Mouse (Mus musculus) kidney, postnatal 0 days (tissue): Measurements from ENCODE around the gene Fars2. TPM values are rescaled to one million over a fixed set of nuclear protein-coding genes. Genes with fewer than 3 reads are reported as not detected.
"Not testable (repeated sequence)": the region's sequence is repeated elsewhere in the genome, so short reads cannot be mapped to it uniquely, and the experiment has no call there.

ENCODE experiments used
- ATAC-seq: fragments of 200-750 bp; cut with Nextera tagmentation; replicated peaks from 2 replicates; pipeline ENCODE4 v1.8.0; 2017; ENCODE audit warnings: low read depth, moderate number of reproducible peaks, moderate TSS enrichment, moderate library complexity; ENCODE audit not compliant: low FRiP score
- DNase-seq: peaks from one replicate; pipeline ENCODE4 v3.0.0-alpha.2; 2016; ENCODE audit warnings: low spot score
- H3K27ac ChIP-seq: fragments of 300-500 bp; sonication (generic); 2 replicates; pipeline ENCODE4 v1.5.1; 2014; ENCODE audit warnings: mild to moderate bottlenecking
- H3K27me3 ChIP-seq: fragments of 300-500 bp; sonication (generic); 2 replicates; pipeline ENCODE4 v1.6.1; 2014; ENCODE audit warnings: low read length, mixed read lengths; ENCODE audit not compliant: insufficient read depth
- H3K36me3 ChIP-seq: fragments of 300-500 bp; sonication (generic); 2 replicates; pipeline ENCODE4 v1.6.1; 2014; ENCODE audit warnings: low read length, mixed read lengths; ENCODE audit not compliant: insufficient read depth
- H3K4me1 ChIP-seq: fragments of 300-500 bp; sonication (generic); replicated peaks from 2 replicates; pipeline ENCODE4 v1.6.1; 2014; ENCODE audit warnings: antibody characterized with exemption, low read length, mixed read lengths; ENCODE audit not compliant: insufficient read depth
- H3K4me2 ChIP-seq: fragments of 300-500 bp; sonication (generic); 2 replicates; pipeline ENCODE4 v1.6.1; 2014; ENCODE audit warnings: mild to moderate bottlenecking, low read length, moderate library complexity, mixed read lengths
- H3K4me3 ChIP-seq: fragments of 300-500 bp; sonication (generic); replicated peaks from 2 replicates; pipeline ENCODE4 v1.5.1; 2014; ENCODE audit warnings: low read depth, low read length
- H3K9ac ChIP-seq: fragments of 300-500 bp; sonication (generic); 2 replicates; pipeline ENCODE4 v1.6.1; 2014; ENCODE audit warnings: low read depth, low read length
- H3K9me3 ChIP-seq: fragments of 300-500 bp; sonication (generic); replicated peaks from 2 replicates; pipeline ENCODE4 v1.6.1; 2016; ENCODE audit warnings: low read length, inconsistent platforms, mixed read lengths
- CTCF ChIP-seq: IDR thresholded peaks from 2 replicates; pipeline ENCODE4 v1.5.1; 2016; ENCODE audit warnings: antibody characterized with exemption, low read depth, mild to moderate bottlenecking, moderate library complexity
- WGBS: fragments of 180-500 bp; shearing (Covaris S2); extraction: QIAGEN DNeasy Blood & Tissue Kit; methylation state at CpG from one replicate; pipeline ENCODE4 v1.1.7; 2014; 5-methylcytosine and 5-hydroxymethylcytosine counted together
- polyA plus RNA-seq: library from polyadenylated mRNA; unstranded; fragments of >200 nt; fragmentation: Nextera tagmentation; extraction: Ambion mirVana; gene quantifications from 2 replicates; pipeline ENCODE4 v1.2.1, GENCODE M21; 2015

Fars2 gene
- polyA plus RNA-seq, 1 experiment from 2014 or later: 54.7 TPM

GRCm38 (mm10) chr13:36152728-36153498 is 35.7 kb downstream of the Fars2 start:
- Histone ChIP-seq H3K36me3 (no peaks in the 10 kb centered on the region), H3K9ac (no peak overlapping the region), H3K4me2 (no peak overlapping the region), H3K4me1 (no peaks in the 10 kb centered on the region), H3K4me3 (no peak overlapping the region), H3K9me3 (no peaks in the 10 kb centered on the region), H3K27ac (no peak overlapping the region), H3K27me3 (no peaks in the 10 kb centered on the region)
- no peak for TF ChIP-seq CTCF
- 72% methylated on average over 5 of the region's 5 CpGs for WGBS
- ATAC-seq: no peak
- no peak for DNase-seq

- H3K36me3 ChIP-seq: no peaks in the 10 kb centered on the region
- H3K4me1 ChIP-seq: no peaks in the 10 kb centered on the region
- no peak overlapping the region for H3K27ac ChIP-seq
- H3K9ac ChIP-seq: no peak overlapping the region
- no peaks in the 10 kb centered on the region for H3K27me3 ChIP-seq
- no peak for DNase-seq
- TF ChIP-seq CTCF: no peak
- WGBS: 84% methylated on average over 7 of the region's 7 CpGs
- no peak for ATAC-seq
- no peak overlapping the region for H3K4me3 ChIP-seq
- H3K9me3 ChIP-seq: no peaks in the 10 kb centered on the region
- H3K4me2 ChIP-seq: no peak overlapping the region
Observed at GRCm38 (mm10) chr13:36156340-36156931, 39.2 kb downstream of the Fars2 start.

DNA sequence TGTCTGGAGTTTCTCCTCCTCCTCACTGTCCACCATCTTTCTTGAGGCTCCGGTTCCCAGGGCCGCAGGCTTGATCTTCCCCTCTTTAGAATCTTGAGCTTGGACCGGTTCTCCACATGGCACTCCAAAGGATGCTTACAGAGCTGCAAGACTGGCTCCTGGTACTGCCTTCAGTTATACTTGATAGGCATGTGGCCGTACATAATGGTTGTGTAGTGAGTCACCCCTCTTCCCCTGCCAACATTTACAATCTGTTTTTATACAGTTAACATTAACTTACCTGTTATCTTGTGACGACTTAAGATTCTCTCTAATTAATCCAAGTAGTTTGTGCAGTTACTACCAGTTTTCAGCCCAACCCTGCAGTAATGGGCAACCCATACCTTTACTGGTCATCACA is 46.2 kb downstream of the Fars2 start:
- DNase-seq: no peak
- Histone ChIP-seq H3K4me2 (no peak overlapping the region), H3K27ac (no peak overlapping the region), H3K36me3 (no peaks in the 10 kb centered on the region), H3K4me3 (no peak overlapping the region), H3K9ac (no peak overlapping the region), H3K4me1 (no peaks in the 10 kb centered on the region), H3K27me3 (no peaks in the 10 kb centered on the region), H3K9me3 (no peaks in the 10 kb centered on the region)
- ATAC-seq: no peak
- TF ChIP-seq CTCF: no peak
- WGBS: 87% methylated on average over 5 of the region's 5 CpGs

DNA sequence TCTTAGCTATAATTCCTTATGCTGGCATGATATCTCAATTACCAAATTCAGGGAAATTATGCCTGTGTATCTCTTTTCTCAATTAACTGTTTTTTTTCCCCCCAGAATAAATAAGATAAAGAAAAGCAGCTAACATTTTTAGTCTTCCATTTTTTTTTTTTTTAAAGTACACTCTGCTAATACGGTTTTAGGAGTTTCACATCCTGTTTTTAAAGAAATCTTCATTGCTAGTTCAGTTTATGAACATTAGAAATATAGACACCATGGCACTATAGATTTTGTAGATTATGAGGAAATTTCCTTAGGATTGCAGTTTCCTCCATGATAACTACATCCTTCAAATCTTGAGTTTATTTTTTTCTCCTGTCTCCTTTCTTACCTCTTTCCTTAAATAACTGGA is 46.7 kb downstream of the Fars2 start:
- DNase-seq (no peak), ATAC-seq (no peak)

DNA sequence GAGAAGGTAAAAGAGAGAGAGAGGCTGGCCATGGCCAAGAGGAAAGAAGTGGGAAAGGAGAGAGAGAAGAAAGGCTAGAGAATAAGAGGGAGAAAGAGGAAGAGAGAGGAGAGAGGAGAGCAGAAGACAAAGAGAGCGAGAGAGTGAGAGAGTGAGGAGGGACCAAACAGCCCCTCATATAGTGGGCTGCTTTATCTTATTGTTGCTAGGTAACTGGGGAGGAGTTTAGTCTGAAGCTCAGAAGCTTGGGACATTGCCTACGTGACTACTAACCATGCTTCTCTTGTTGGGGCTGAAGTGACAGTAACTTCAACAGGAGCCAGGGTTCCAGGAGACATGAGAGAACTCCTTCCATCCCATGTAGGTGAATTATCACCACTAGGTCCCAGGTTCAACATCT is 55.8 kb downstream of the Fars2 start:
- not testable (repeated sequence) for DNase-seq, H3K4me1 ChIP-seq, ATAC-seq, H3K36me3 ChIP-seq, H3K27ac ChIP-seq, H3K9ac ChIP-seq, H3K9me3 ChIP-seq, H3K4me2 ChIP-seq, H3K27me3 ChIP-seq, H3K4me3 ChIP-seq
- WGBS: 69% methylated on average over 2 of the region's 2 CpGs

More for the DNA sequence above, 46.7 kb downstream of the Fars2 start:
- Histone ChIP-seq H3K4me1 (no peaks in the 10 kb centered on the region), H3K9ac (no peak overlapping the region), H3K9me3 (no peaks in the 10 kb centered on the region), H3K27me3 (no peaks in the 10 kb centered on the region), H3K36me3 (no peaks in the 10 kb centered on the region), H3K4me3 (no peak overlapping the region), H3K27ac (no peak overlapping the region), H3K4me2 (no peak overlapping the region)
- 64% methylated on average over 1 of the region's 1 CpGs for WGBS
- no peak for TF ChIP-seq CTCF

DNA sequence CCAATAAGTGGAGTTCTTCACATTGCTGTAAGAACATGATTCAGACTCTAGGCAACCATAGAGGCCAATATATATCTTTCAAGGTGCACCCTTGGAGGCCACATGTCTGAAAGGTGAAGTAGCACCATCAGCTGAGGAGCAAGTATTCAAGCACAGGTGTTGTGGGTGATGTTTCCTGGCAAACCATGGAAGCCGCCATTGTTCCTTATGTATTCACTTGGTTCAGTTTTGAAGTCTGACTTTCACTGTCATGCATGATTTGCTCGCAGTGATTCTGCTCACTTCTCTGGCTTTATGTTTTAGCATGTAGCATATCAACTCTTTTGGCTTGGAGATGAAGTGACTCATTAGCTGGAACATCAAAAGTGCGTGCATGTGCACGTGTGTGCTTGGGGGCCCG is 56.9 kb downstream of the Fars2 start:
- no peak overlapping the region for H3K9ac ChIP-seq

More for the DNA sequence above, 56.9 kb downstream of the Fars2 start:
- no peaks in the 10 kb centered on the region for H3K27me3 ChIP-seq
- H3K36me3 ChIP-seq: no peaks in the 10 kb centered on the region
- 94% methylated on average over 5 of the region's 5 CpGs for WGBS
- ATAC-seq (no peak), DNase-seq (no peak)
- no peak overlapping the region for H3K27ac ChIP-seq
- no peaks in the 10 kb centered on the region for H3K9me3 ChIP-seq
- TF ChIP-seq CTCF: no peak
- H3K4me3 ChIP-seq: no peak overlapping the region
- no peak overlapping the region for H3K4me2 ChIP-seq
- no peaks in the 10 kb centered on the region for H3K4me1 ChIP-seq
